Mouse (Mus musculus) myocyte (in vitro differentiated cells): ENCODE measurements around the gene Cd248. TPM values are rescaled to one million over a fixed set of nuclear protein-coding genes. Genes with fewer than 3 reads are reported as not detected.
A peak's percentile ranks its signal among the peaks of the same experiment; 100 is the strongest.

ENCODE experiments used
- H3K27me3 ChIP-seq: one replicate; pipeline ENCODE4 v1.6.1; 2011; ENCODE audit not compliant: control insufficient read depth, insufficient read depth, insufficient read length
- H3K36me3 ChIP-seq: one replicate; pipeline ENCODE4 v1.6.1; 2011; ENCODE audit not compliant: control insufficient read depth, insufficient read depth
- H3K4me2 ChIP-seq: one replicate; pipeline ENCODE4 v1.6.1; 2011; ENCODE audit warnings: low read depth, control low read depth
- H3K4me3 ChIP-seq: one replicate; pipeline ENCODE4 v1.5.1; 2011; ENCODE audit warnings: mild to moderate bottlenecking, control low read depth, moderate library complexity
- H3K79me2 ChIP-seq: one replicate; pipeline ENCODE4 v1.6.1; 2011; ENCODE audit not compliant: control insufficient read depth, insufficient read depth
- H3ac ChIP-seq: one replicate; pipeline ENCODE4 v1.6.1; 2011; ENCODE audit not compliant: control insufficient read depth, insufficient read length
- CEBPB ChIP-seq: IDR thresholded peaks from 2 replicates; pipeline ENCODE4 v1.6.1; 2011; ENCODE audit warnings: mild to moderate bottlenecking, moderate library complexity; ENCODE audit not compliant: poor library complexity, insufficient read depth, severe bottlenecking
- E2F4 ChIP-seq: IDR thresholded peaks from one replicate; pipeline ENCODE4 v1.6.1; 2011; ENCODE audit warnings: mild to moderate bottlenecking, control low read depth, moderate library complexity; ENCODE audit not compliant: insufficient read depth
- MAX ChIP-seq: IDR thresholded peaks from one replicate; pipeline ENCODE4 v1.6.1; 2011; ENCODE audit warnings: low read depth, mild to moderate bottlenecking, control low read depth
- MYOD1 ChIP-seq, 3 experiments: IDR thresholded peaks; one replicate each; pipeline ENCODE4 v1.6.1; 2011; ENCODE audit warnings: control low read depth in 2 of 3, low read depth in 2 of 3, mild to moderate bottlenecking in 2 of 3, moderate library complexity in 1 of 3; ENCODE audit not compliant: insufficient read length in 2 of 3, control insufficient read depth in 1 of 3
- MYOG ChIP-seq, 3 experiments: IDR thresholded peaks; one replicate each; pipeline ENCODE4 v1.6.1; 2011; ENCODE audit warnings: control low read depth in 2 of 3, low read depth in 2 of 3, mild to moderate bottlenecking in 2 of 3; ENCODE audit not compliant: insufficient read length in 2 of 3, control insufficient read depth in 1 of 3, insufficient read depth in 1 of 3
- POLR2A ChIP-seq: IDR thresholded peaks from one replicate; pipeline ENCODE4 v1.6.1; 2011; ENCODE audit warnings: low read depth, mild to moderate bottlenecking, control low read depth, moderate library complexity; ENCODE audit not compliant: insufficient read length
- POLR2AphosphoS2 ChIP-seq: IDR thresholded peaks from one replicate; pipeline ENCODE4 v1.6.1; 2011; ENCODE audit warnings: low read depth, control low read depth; ENCODE audit not compliant: insufficient read length
- REST ChIP-seq: IDR thresholded peaks from one replicate; pipeline ENCODE4 v1.6.1; 2011; ENCODE audit warnings: mild to moderate bottlenecking, control low read depth, moderate library complexity; ENCODE audit not compliant: insufficient read depth, insufficient read length
- SRF ChIP-seq: IDR thresholded peaks from one replicate; pipeline ENCODE4 v1.6.1; 2011; ENCODE audit warnings: low read depth; ENCODE audit not compliant: control insufficient read depth, insufficient read length
- TCF12 ChIP-seq: IDR thresholded peaks from one replicate; pipeline ENCODE4 v1.6.1; 2011; ENCODE audit warnings: mild to moderate bottlenecking, control low read depth; ENCODE audit not compliant: poor library complexity, insufficient read depth, severe bottlenecking
- TCF3 ChIP-seq: IDR thresholded peaks from one replicate; pipeline ENCODE4 v1.6.1; 2011; ENCODE audit warnings: low read depth, control low read depth; ENCODE audit not compliant: insufficient read length
- USF1 ChIP-seq: IDR thresholded peaks from one replicate; pipeline ENCODE4 v1.6.1; 2011; ENCODE audit warnings: low read depth, mild to moderate bottlenecking, control low read depth, moderate library complexity
- polyA plus RNA-seq: library from polyadenylated mRNA; unstranded; fragments of >200 nt; fragmentation: generic; extraction: Trizol; gene quantifications from one replicate; pipeline ENCODE4 v1.2.1, GENCODE M21; 2012; ENCODE audit warnings: missing spikeins

Cd248 gene
- polyA plus RNA-seq, 1 experiment: 10.4 TPM

DNA sequence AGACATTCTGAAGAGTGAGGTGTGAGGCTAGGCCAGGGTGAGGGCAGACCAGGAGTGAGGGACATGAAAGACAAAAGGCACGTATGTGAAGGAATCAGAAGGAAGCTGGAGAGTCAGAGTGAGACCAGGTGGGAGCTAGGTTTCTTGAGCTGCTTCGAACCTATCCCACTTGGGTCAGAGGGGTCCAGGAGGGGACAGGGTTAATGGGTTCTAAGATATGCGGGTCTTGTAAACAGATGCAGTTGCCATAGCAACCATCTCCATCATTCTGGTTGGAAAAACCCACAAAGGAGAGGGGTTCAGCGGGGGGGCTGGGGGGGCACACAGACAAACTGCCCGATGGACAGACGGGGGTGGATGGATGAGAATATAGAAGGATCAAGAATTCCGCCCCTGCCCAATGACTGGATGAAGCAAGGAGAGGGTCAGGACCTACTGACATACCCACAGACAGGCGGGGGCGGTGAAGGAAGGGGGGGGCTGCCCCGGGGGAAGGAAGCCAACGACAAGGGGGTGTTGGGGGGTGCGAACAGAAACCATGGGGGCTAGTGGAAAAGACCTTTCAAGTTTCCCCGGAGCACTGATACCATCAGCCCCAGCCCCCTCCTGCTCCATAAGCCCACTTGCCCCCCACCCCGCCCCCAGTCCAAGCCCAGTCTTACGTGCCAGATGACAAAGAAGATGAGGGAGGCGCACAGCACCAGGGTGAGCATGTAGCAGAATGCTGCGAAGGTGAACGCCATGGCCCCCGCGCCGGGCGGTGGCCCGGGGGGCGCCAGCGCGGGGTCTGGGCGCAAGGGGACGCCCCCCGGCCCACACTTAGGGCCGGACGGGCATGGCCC is 29.9 kb downstream of the Cd248 start:
- H3K36me3 ChIP-seq: peaks cover 9% of the 10 kb centered on the region
- H3K79me2 ChIP-seq: no peaks in the 10 kb centered on the region
- H3K27me3 ChIP-seq: no peaks in the 10 kb centered on the region
- peak overlapping the region; percentile 71 for H3K4me2 ChIP-seq
- no peak overlapping the region for H3K4me3 ChIP-seq
- TF ChIP-seq TCF3 (no peak), CEBPB (no peak), MYOD1 (IDR thresholded peaks at IDR 0.05; ENCODE audit: control insufficient read depth in 1 of 3, insufficient read length in 2 of 3, low read depth in 2 of 3) (no peak), SRF (no peak)
- no peak overlapping the region for H3ac ChIP-seq

DNA sequence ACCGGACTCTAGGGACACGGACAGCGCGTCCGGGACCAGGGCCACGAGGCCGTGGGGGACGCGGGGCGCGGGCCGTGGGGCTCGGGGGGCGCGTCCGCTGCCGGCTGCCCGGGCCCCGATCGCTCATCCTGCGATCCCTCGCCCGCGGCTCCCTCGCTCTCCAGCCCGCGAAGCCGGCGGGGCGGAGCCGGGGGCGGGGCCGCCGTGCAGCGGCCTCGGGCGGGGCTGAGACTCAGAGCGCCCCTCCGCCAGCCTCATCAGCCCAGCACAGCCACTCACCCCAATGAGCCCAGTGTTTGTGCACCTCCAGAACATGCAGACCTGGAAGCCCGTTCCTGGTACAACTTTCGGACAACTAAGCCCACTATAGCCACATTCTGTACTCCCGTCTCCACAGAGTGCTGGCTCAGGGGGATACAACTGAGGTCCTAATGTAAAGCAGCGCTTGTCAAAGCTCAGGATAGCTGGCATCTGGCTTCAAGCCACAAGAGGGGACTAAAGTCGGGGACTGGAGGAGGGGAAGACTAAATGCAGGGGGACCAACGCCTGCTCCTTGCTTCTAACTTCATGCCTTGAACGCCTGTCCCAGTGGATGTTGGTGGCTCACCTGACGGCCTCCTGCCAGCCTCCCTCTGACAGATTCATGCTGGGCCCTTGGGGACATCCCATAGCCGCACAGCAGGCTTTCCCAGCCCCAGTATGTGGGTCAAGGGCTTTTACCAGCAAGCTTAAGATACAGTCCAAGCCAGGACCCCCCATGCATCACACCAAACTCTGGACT is 30.7 kb downstream of the Cd248 start, which contains the start of gene Cnih2:
TSS of gene Cnih2 (minus strand) at position 159 of the 781 bp plus-strand sequence.
- Histone ChIP-seq H3ac (no peak within 1 kb of the TSS), H3K27me3 (no peaks in the 10 kb centered on the region), H3K4me3 (no peak within 1 kb of the TSS), H3K4me2 (peak within 1 kb of the TSS; percentile 71), H3K79me2 (no peaks in the 10 kb centered on the region), H3K36me3 (peaks cover 13% of the 10 kb centered on the region)
- TF ChIP-seq MAX (no peak), POLR2AphosphoS2 (peak; percentile 75), POLR2A (peak; percentile 42)

DNA sequence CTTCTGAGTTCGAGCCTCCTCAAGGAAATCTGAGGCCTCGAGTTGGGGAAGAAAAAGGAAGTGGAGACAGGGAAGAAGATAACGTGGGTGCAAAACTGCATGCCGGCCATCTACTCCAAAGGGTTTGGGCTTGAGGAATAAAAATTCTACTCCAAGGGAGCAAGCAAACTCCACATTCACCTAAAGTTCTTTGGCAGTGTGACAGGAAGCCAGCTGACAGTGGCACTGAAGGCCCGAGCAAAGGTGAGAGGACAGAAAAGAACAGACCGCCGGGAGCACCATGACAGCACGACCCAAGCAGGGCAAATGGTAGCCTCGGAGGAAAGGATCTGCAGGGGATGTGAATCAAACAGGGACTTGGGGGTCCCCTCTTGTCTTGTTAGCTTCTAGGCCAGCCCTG is 38.2 kb downstream of the Cd248 start:
- no peak for TF ChIP-seq MYOD1 (IDR thresholded peaks at IDR 0.05; ENCODE audit: control insufficient read depth in 1 of 3, insufficient read length in 2 of 3, low read depth in 2 of 3)
- TF ChIP-seq MYOG (IDR thresholded peaks at IDR 0.05; ENCODE audit: control insufficient read depth in 1 of 3, insufficient read depth in 1 of 3, insufficient read length in 2 of 3, low read depth in 2 of 3): no peak
- no peak for TF ChIP-seq TCF3
- TF ChIP-seq REST: no peak
- no peak for TF ChIP-seq SRF
- no peak for TF ChIP-seq E2F4
- no peak for TF ChIP-seq POLR2AphosphoS2
- TF ChIP-seq POLR2A: no peak
- no peak for TF ChIP-seq CEBPB
- TF ChIP-seq USF1: no peak
- no peak for TF ChIP-seq MAX
- no peak for TF ChIP-seq TCF12
- Histone ChIP-seq H3K4me2 (peak overlapping the region; percentile 90), H3K79me2 (peaks cover 16% of the 10 kb centered on the region), H3K27me3 (no peaks in the 10 kb centered on the region), H3ac (peak overlapping the region; percentile 22), H3K36me3 (peaks cover 21% of the 10 kb centered on the region), H3K4me3 (peak overlapping the region; percentile 86)

GRCm38 (mm10) chr19:5106731-5107191 is 38.9 kb downstream of the Cd248 start, which contains the start of gene Rab1b:
Gene Rab1b, minus strand, starts transcription at chr19:5107072.
- peak within 1 kb of the TSS; percentile 22 for H3ac ChIP-seq
- H3K4me3 ChIP-seq: peak within 1 kb of the TSS; percentile 86
- peak within 1 kb of the TSS; percentile 90 for H3K4me2 ChIP-seq
- no peaks in the 10 kb centered on the region for H3K27me3 ChIP-seq
- H3K79me2 ChIP-seq: peaks cover 16% of the 10 kb centered on the region
- H3K36me3 ChIP-seq: peaks cover 19% of the 10 kb centered on the region
- TF ChIP-seq TCF12 (no peak), POLR2A (peak; percentile 81), POLR2AphosphoS2 (peak; percentile 87)

DNA sequence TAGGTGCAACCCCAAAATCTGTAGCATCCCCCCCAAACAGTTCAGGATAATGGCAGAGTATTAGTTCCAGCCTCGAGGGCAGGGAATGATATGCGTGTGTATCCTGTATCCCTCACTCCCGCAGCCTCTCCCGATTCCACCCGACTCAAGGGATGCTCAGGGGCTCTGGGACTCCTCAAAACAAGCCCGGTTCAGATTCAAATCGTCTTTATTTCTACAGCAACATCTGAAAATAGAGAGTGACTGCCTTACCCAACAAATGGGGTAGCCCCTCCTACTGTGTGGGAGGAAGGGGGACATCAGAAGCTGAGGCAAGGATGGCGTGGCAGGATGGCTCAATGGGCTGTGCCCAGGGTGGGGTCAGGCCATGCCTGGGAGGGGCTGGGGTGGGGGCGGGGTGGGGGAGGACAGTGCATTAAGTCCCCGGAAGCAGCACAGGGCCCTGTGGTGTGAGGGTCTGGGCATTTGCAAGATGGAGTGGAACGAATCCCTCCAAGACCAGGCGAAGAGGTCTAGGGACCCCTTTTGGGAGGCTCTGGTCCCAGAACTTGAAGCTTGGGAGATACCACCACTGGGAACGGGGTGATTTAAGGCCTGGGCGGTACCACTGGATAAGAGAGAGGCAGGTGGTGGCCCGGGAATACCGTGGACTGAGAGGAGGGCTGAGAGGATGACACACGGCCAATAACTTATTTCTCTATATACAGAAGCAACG is 39.8 kb downstream of the Cd248 start:
- Histone ChIP-seq H3ac (no peak overlapping the region), H3K27me3 (no peaks in the 10 kb centered on the region), H3K4me2 (peak overlapping the region; percentile 70), H3K36me3 (peaks cover 16% of the 10 kb centered on the region), H3K79me2 (peaks cover 16% of the 10 kb centered on the region), H3K4me3 (no peak overlapping the region)
- TF ChIP-seq USF1 (no peak), POLR2A (no peak), MAX (no peak), TCF3 (no peak), E2F4 (no peak), SRF (no peak), MYOG (IDR thresholded peaks at IDR 0.05; ENCODE audit: control insufficient read depth in 1 of 3, insufficient read depth in 1 of 3, insufficient read length in 2 of 3, low read depth in 2 of 3) (no peak)
